ENCODE assay signal across 9 mouse cellular contexts in genomic region chr8:122661138-122661537, GRCm38 (mm10). TPM values are rescaled to one million over a fixed set of nuclear protein-coding genes. Genes with fewer than 3 reads are reported as not detected.
A peak's percentile ranks its signal among the peaks of the same experiment; 100 is the strongest.
DNase-seq lines count a peak whose midpoint lies in the region; ATAC-seq lines count a peak whose summit lies in the region.
"Had no signal": no experiment of that assay in that cellular context is flagged by ENCODE, and none has a peak within 500 bp of the region (broad histone marks: within the 10 kb centered on the region; RNA-seq: fewer than 3 reads in every experiment).

No protein-coding gene starts in this region.

- H3K4me3 ChIP-seq in hindbrain, embryonic 12.5 days = no peak overlapping the region
- H3K4me3 ChIP-seq: liver, embryonic 13.5 days had no signal

- H3K27me3 ChIP-seq in hindbrain, embryonic 12.5 days = no peaks in the 10 kb centered on the region
- H3K27me3 ChIP-seq: liver, embryonic 13.5 days had no signal

- peak; percentile 14; the same call in 1 of the 2 replicates for ATAC-seq in hindbrain, embryonic 12.5 days (ENCODE audit: low FRiP score)

- H3K27ac ChIP-seq in hindbrain, embryonic 12.5 days = peak overlapping the region; percentile 35; the same call in 1 of the 2 replicates
- H3K27ac ChIP-seq: liver, embryonic 13.5 days had no signal

- H3K9ac ChIP-seq in hindbrain, embryonic 12.5 days = no peak overlapping the region
- H3K9ac ChIP-seq: liver, embryonic 13.5 days had no signal

- H3K4me1 ChIP-seq in hindbrain, embryonic 12.5 days = peaks cover 55% of the 10 kb centered on the region

- no peak overlapping the region for H3K4me2 ChIP-seq in hindbrain, embryonic 12.5 days (replicated peaks)
- H3K4me2 ChIP-seq: liver, embryonic 13.5 days had no signal

- peak; percentile 88 for DNase-seq in MN1 (ENCODE audit: low spot score)
- DNase-seq in cerebellum, adult 9-10 months = peak; percentile 73
- DNase-seq in frontal cortex, postnatal 36 days (ENCODE audit: low spot score in 2 of 2) = peak; percentile 76 to 82
- peak; percentile 82 to 83 for DNase-seq in layer of hippocampus, postnatal 10 days (ENCODE audit: low spot score in 2 of 2)
- DNase-seq in lung, postnatal 36 days = peak; percentile 80
- DNase-seq in testis, postnatal 14 days (ENCODE audit: low spot score) = peak; percentile 65
- no peak for DNase-seq in thymus, postnatal 25 days
- DNase-seq: liver, embryonic 13.5 days had no signal

- H3K9me3 ChIP-seq in hindbrain, embryonic 12.5 days (replicated peaks) = no peaks in the 10 kb centered on the region
- H3K9me3 ChIP-seq: liver, embryonic 13.5 days had no signal

- no peaks in the 10 kb centered on the region for H3K36me3 ChIP-seq in hindbrain, embryonic 12.5 days

- 32% methylated on average over 7 of the region's 7 CpGs for whole genome bisulfite sequencing in hindbrain, embryonic 12.5 days

RNA-seq across cellular contexts. Expression of gene Cbfa2t3, which starts 37.8 kb away (rescaled TPM):
- polyA plus RNA-seq in hindbrain, embryonic 12.5 days (2016; fragmentation: Nextera tagmentation; extraction: Ambion mirVana) = 17.1 and 17.3 TPM in 2 replicates
- total RNA-seq in layer of hippocampus, postnatal 10 days (2021) = 10 to 100 TPM; 23.4 to 25.7 TPM

RNA-seq across cellular contexts. Expression of gene Pabpn1l, which starts 38.6 kb away (rescaled TPM):
- not detected in 2 replicates for polyA plus RNA-seq in hindbrain, embryonic 12.5 days (2016; fragmentation: Nextera tagmentation; extraction: Ambion mirVana)
- total RNA-seq in layer of hippocampus, postnatal 10 days (2021) = not detected
- polyA plus RNA-seq: liver, embryonic 13.5 days had no signal

RNA-seq across cellular contexts. Expression of gene Trappc2l, which starts 49.7 kb away (rescaled TPM):
- 48.2 and 52.6 TPM in 2 replicates for polyA plus RNA-seq in hindbrain, embryonic 12.5 days (2016; fragmentation: Nextera tagmentation; extraction: Ambion mirVana)
- total RNA-seq in layer of hippocampus, postnatal 10 days (2021) = 10 to 100 TPM; 75.6 to 79.9 TPM

RNA-seq across cellular contexts. Expression of gene Galns, which starts 49.9 kb away (rescaled TPM):
- polyA plus RNA-seq in hindbrain, embryonic 12.5 days (2016; fragmentation: Nextera tagmentation; extraction: Ambion mirVana) = 6.3 and 6.9 TPM in 2 replicates
- 10 to 100 TPM; 10.6 to 10.7 TPM for total RNA-seq in layer of hippocampus, postnatal 10 days (2021)
